Mouse (Mus musculus) adrenal gland, adult 2 months (tissue): Measurements from ENCODE around the gene Kat7. TPM values are rescaled to one million over a fixed set of nuclear protein-coding genes. Genes with fewer than 3 reads are reported as not detected.

Experiments used
- DNase-seq: peaks from one replicate; pipeline ENCODE4 v3.0.0; 2021
- polyA plus RNA-seq: library from polyadenylated mRNA; depleted of rRNA; stranded (reverse); fragments of >200 nt; gene quantifications from 2 replicates; pipeline ENCODE4 v1.2.3, GENCODE M21; 2012; rRNA removed
- total RNA-seq, 2 experiments: library from RNA; stranded (reverse); gene quantifications; 2 replicates each; pipeline ENCODE4 v1.2.3; 2021

Gene Kat7
- total and polyA plus RNA-seq, 3 experiments, result 23.8 to 64.2 (median 51.7) TPM

DNA sequence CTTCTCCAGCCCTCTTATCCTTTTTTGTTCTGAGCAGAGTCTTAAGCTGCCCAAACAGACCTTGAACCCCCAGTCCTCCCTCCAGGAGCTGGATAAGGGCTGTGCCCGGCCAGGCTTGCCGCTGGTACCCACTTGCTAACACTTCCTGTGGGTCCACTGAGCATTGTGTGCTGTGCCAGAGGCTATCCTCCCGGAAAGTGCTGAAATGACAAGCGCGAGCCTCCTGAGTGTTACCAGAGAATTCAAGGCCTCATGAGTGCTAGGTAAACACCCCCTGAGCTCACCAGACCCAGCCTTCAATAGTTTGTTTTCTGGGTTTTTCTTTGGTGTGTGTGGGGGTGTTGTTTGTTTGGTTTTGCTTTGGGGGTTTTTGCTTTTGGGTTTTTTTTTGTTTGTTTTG lies 82.6 kb downstream of the Kat7 start:
- DNase-seq, result no peak

DNA sequence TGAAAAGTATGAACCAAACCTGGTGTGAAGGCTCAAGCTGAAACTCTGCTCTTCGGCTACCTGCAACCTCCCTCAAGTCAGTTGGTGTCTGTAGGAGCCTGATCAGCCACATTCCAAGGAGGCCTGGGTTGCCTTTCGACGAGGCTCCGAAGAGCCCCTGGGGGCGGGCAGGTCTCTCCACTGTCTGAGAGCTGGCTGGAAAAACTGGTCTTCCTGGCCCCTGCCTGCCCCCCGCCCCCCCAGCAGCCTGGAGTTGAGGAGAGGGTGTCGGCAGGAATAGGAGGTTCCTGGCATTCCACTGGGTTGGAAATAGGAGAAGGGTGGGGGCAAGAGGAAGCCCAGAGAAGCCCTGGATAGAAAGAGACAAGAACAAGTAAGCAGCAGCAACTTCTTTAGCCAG lies 84.6 kb downstream of the Kat7 start:
- no peak for DNase-seq

Other genes starting within 250 kb of the Kat7 start
- 10 to 100 TPM; 37.8 to 54.0 TPM for gene Itga3, start 233.4 kb downstream of the Kat7 start, total RNA-seq
- gene Itga3, start 233.4 kb downstream of the Kat7 start, polyA plus RNA-seq, result 47.2 and 49.0 TPM in 2 replicates
- gene Dlx3, start 190.1 kb downstream of the Kat7 start, total RNA-seq, result under 1 TPM in 1 of 2 experiments, not detected in 1; 0.10 TPM
- 0.03 and 0.07 TPM in 2 replicates for gene Dlx3, start 190.1 kb downstream of the Kat7 start, polyA plus RNA-seq
- under 1 TPM in 1 of 2 experiments, not detected in 1; 0.21 TPM for gene Dlx4, start 164.0 kb downstream of the Kat7 start, total RNA-seq
- 0.17 and 0.25 TPM in 2 replicates for gene Dlx4, start 164.0 kb downstream of the Kat7 start, polyA plus RNA-seq
- not detected for gene Tac4, start 48.7 kb downstream of the Kat7 start, total RNA-seq
- gene Tac4, start 48.7 kb downstream of the Kat7 start, polyA plus RNA-seq, result not detected in 2 replicates
- gene Fam117a, start 26.8 kb upstream of the Kat7 start, total RNA-seq, result 10 to 100 TPM; 16.6 to 20.9 TPM
- gene Fam117a, start 26.8 kb upstream of the Kat7 start, polyA plus RNA-seq, result 27.0 and 37.1 TPM in 2 replicates
- 10 to 100 TPM; 61.1 to 76.8 TPM for gene Slc35b1, start 74.4 kb upstream of the Kat7 start, total RNA-seq
- 52.8 and 60.4 TPM in 2 replicates for gene Slc35b1, start 74.4 kb upstream of the Kat7 start, polyA plus RNA-seq
- gene Spop, start 103.8 kb upstream of the Kat7 start, total RNA-seq, result 100 to 1,000 TPM; 105 to 187 TPM
- 39.1 and 45.3 TPM in 2 replicates for gene Spop, start 103.8 kb upstream of the Kat7 start, polyA plus RNA-seq
- 1 to 10 TPM; 1.9 to 6.2 TPM for gene Nxph3, start 204.3 kb upstream of the Kat7 start, total RNA-seq
- 1.6 and 2.6 TPM in 2 replicates for gene Nxph3, start 204.3 kb upstream of the Kat7 start, polyA plus RNA-seq